Mouse (Mus musculus) hindbrain, embryonic 10.5 days (tissue): ENCODE measurements around the gene Stard7. TPM values are rescaled to one million over a fixed set of nuclear protein-coding genes. Genes with fewer than 3 reads are reported as not detected.

Experiments
- polyA plus RNA-seq: library from polyadenylated mRNA; unstranded; fragments of >200 nt; fragmentation: Nextera tagmentation; extraction: Ambion mirVana; gene quantifications from 2 replicates; pipeline ENCODE4 v1.2.1, GENCODE M21; 2016

Stard7 gene
- polyA plus RNA-seq, 1 experiment from 2014 or later = 73.6 TPM

Other genes with a start within 250 kb of the Stard7 start
- 20.1 and 20.3 TPM in 2 replicates for gene Blvra, start 199.6 kb upstream of the Stard7 start, polyA plus RNA-seq
- 83.7 and 110 TPM in 2 replicates for gene Ncaph, start 136.3 kb upstream of the Stard7 start, polyA plus RNA-seq
- 12.6 and 14.1 TPM in 2 replicates for gene Itpripl1, start 126.8 kb upstream of the Stard7 start, polyA plus RNA-seq
- gene 1810024B03Rik, start 61.9 kb upstream of the Stard7 start, polyA plus RNA-seq = 2.5 and 2.6 TPM in 2 replicates
- 85.7 and 96.5 TPM in 2 replicates for gene Snrnp200, start 61.8 kb upstream of the Stard7 start, polyA plus RNA-seq
- gene Ciao1, start 22.4 kb upstream of the Stard7 start, polyA plus RNA-seq = 53.2 and 55.4 TPM in 2 replicates
- 26.5 and 27.3 TPM in 2 replicates for gene Tmem127, start 22.3 kb upstream of the Stard7 start, polyA plus RNA-seq
- gene Dusp2, start 65.9 kb downstream of the Stard7 start, polyA plus RNA-seq = 5.2 and 5.7 TPM in 2 replicates
- not detected in 2 replicates for gene Astl, start 68.4 kb downstream of the Stard7 start, polyA plus RNA-seq
- 2.3 and 3.0 TPM in 2 replicates for gene Adra2b, start 93.0 kb downstream of the Stard7 start, polyA plus RNA-seq
- gene Gpat2, start 155.0 kb downstream of the Stard7 start, polyA plus RNA-seq = 0.10 and 0.24 TPM in 2 replicates
- 20.5 and 27.1 TPM in 2 replicates for gene Fahd2a, start 174.3 kb downstream of the Stard7 start, polyA plus RNA-seq